Mouse (Mus musculus) lung, postnatal 0 days (tissue): ENCODE measurements at regions not wholly inside any gene's neighbourhood (a gene's known extent, or its start where the extent isn't known, plus 50 kb on each side); places are given as distances from the start of the nearest gene placed in this dataset.
A peak's percentile ranks its signal among the peaks of the same experiment; 100 is the strongest.

ENCODE experiments used
- ATAC-seq: fragments of 200-750 bp; cut with Nextera tagmentation; 2 replicates; pipeline ENCODE4 v1.8.0; 2017; ENCODE audit warnings: moderate library complexity
- DNase-seq: peaks from one replicate; pipeline ENCODE4 v3.0.0-alpha.2; 2016; ENCODE audit warnings: low spot score
- H3K27ac ChIP-seq: fragments of 300-500 bp; sonication (generic); 2 replicates; pipeline ENCODE4 v1.5.1; 2014; ENCODE audit warnings: antibody characterized with exemption, mild to moderate bottlenecking, low read length, mixed read lengths
- H3K27me3 ChIP-seq: fragments of 300-500 bp; sonication (generic); replicated peaks from 2 replicates; pipeline ENCODE4 v1.6.1; 2014; ENCODE audit warnings: low read length, mixed read lengths; ENCODE audit not compliant: insufficient read depth
- H3K36me3 ChIP-seq: fragments of 300-500 bp; sonication (generic); 2 replicates; pipeline ENCODE4 v1.6.1; 2014; ENCODE audit warnings: low read length, mixed read lengths; ENCODE audit not compliant: insufficient read depth
- H3K4me1 ChIP-seq: fragments of 300-500 bp; sonication (generic); 2 replicates; pipeline ENCODE4 v1.6.1; 2014; ENCODE audit warnings: antibody characterized with exemption, low read depth, low read length, mixed read lengths; ENCODE audit not compliant: insufficient read depth
- H3K4me2 ChIP-seq: fragments of 300-500 bp; sonication (generic); replicated peaks from 2 replicates; pipeline ENCODE4 v1.6.1; 2014; ENCODE audit warnings: low read depth, mild to moderate bottlenecking, low read length, moderate library complexity, mixed read lengths
- H3K4me3 ChIP-seq: fragments of 300-500 bp; sonication (generic); 2 replicates; pipeline ENCODE4 v1.5.1; 2014; ENCODE audit warnings: low read depth, low read length
- H3K9ac ChIP-seq: fragments of 300-500 bp; sonication (generic); replicated peaks from 2 replicates; pipeline ENCODE4 v1.6.1; 2014; ENCODE audit warnings: low read depth, mild to moderate bottlenecking
- H3K9me3 ChIP-seq: fragments of 300-500 bp; sonication (generic); 2 replicates; pipeline ENCODE4 v1.6.1; 2016; ENCODE audit warnings: low read length, mixed read lengths
- CTCF ChIP-seq: IDR thresholded peaks from 2 replicates; pipeline ENCODE4 v1.5.1; 2016; ENCODE audit warnings: antibody characterized with exemption, mild to moderate bottlenecking
- EP300 ChIP-seq: IDR thresholded peaks from 2 replicates; pipeline ENCODE4 v1.6.1; 2016; ENCODE audit warnings: antibody characterized with exemption, mild to moderate bottlenecking, control low read depth
- WGBS: fragments of 180-500 bp; shearing (Covaris S2); extraction: QIAGEN DNeasy Blood & Tissue Kit; methylation state at CpG from one replicate; pipeline ENCODE4 v1.1.7; 2014; 5-methylcytosine and 5-hydroxymethylcytosine counted together

DNA sequence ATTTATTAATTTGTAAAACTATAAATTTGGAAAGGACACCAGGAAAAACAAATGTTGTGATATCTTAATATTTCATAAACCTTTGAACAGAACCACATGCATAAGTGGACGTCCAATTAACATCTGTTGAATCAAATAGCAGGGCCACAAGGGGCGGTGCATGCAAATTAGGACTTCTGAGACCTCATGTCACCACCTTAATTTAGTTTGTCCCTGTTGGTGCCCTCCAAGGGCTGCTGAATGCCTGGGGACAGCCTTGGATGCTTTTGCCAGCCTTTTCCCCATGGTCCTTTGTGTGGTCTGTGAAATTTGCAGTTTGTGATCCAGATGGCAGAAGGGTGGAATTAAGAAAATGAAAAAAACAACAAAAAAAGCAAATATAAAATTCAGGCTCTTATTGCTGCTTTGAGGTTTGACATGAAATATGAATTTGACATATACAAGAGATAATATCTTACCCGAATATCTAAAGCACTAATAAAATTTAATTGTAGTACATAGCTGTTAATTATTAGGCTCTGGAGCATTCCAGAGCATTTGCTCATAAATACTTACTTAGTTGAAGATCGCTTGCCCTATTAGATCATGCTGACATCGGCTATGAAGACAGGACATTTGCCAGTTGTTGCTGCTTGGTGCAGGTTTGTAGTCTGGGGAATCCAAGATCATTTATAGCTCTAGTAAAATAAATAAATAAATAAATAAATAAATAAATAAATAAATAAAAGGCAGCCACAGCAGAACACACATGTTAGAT lies 114.9 kb upstream of the Nectin3 start:
- no peak overlapping the region for H3K4me3 ChIP-seq
- ATAC-seq: no peak
- H3K36me3 ChIP-seq: no peaks in the 10 kb centered on the region
- no peak overlapping the region for H3K27ac ChIP-seq
- H3K9me3 ChIP-seq: no peaks in the 10 kb centered on the region
- no peak for DNase-seq
- TF ChIP-seq CTCF (no peak), EP300 (no peak)
- H3K9ac ChIP-seq: no peak overlapping the region
- H3K4me2 ChIP-seq: no peak overlapping the region
- no peaks in the 10 kb centered on the region for H3K4me1 ChIP-seq
- 71% methylated on average over 5 of the region's 5 CpGs for WGBS
- no peaks in the 10 kb centered on the region for H3K27me3 ChIP-seq

- TF ChIP-seq CTCF: no peak
- TF ChIP-seq EP300: no peak
- DNase-seq (no peak), ATAC-seq (no peak)
- Histone ChIP-seq H3K36me3 (no peaks in the 10 kb centered on the region), H3K4me1 (no peaks in the 10 kb centered on the region), H3K27ac (no peak overlapping the region), H3K9ac (no peak overlapping the region), H3K4me2 (no peak overlapping the region), H3K9me3 (no peaks in the 10 kb centered on the region), H3K27me3 (no peaks in the 10 kb centered on the region), H3K4me3 (no peak overlapping the region)
Measured at GRCm38 (mm10) chr16:46605879-46606203, 107.5 kb upstream of the Nectin3 start.

DNA sequence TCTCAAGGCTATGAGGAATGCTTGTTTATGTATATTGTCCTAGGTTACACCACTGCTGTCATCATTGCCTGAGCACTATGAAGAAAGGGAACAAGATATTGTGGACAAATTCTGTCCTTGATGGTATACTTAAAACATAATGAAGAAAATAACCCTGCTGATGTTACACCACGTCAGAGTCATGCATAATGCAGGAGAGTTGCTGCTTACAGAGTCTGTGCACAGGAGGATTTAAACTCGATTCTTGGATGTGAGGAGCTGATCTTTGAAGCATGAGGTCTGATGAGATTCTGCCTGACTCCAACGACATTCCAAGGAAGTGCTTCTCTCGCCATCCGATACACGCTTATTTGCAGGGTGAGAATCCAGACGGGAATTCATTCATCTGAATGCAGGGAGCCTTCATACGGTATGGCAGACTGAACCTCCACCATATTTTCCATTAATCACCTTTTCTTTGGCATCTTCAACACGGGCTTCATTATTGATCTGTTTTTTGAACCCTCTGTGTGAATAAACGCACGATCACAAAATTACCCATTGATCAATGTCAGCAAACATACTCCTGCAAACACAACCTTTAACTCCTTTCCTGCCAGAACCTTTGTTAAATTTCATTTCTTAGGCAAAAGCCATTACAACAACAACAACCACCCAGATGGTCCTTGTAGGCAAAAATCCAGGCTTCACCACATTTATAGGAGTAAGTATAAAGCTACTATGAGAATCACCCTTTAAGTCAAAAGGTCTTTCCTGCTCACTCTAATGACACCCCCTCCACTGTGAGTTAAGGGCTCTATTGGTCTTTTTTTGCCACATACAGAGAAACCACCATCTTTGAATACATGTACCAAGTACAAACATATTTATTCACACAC lies 106.9 kb upstream of the Nectin3 start:
- ATAC-seq (no peak), DNase-seq (no peak)
- no peak overlapping the region for H3K4me3 ChIP-seq
- no peaks in the 10 kb centered on the region for H3K27me3 ChIP-seq
- no peak for TF ChIP-seq CTCF
- TF ChIP-seq EP300: no peak
- no peaks in the 10 kb centered on the region for H3K36me3 ChIP-seq
- H3K27ac ChIP-seq: no peak overlapping the region
- WGBS: 35% methylated on average over 11 of the region's 11 CpGs
- H3K4me2 ChIP-seq: no peak overlapping the region
- H3K4me1 ChIP-seq: no peaks in the 10 kb centered on the region
- no peak overlapping the region for H3K9ac ChIP-seq
- H3K9me3 ChIP-seq: no peaks in the 10 kb centered on the region

DNA sequence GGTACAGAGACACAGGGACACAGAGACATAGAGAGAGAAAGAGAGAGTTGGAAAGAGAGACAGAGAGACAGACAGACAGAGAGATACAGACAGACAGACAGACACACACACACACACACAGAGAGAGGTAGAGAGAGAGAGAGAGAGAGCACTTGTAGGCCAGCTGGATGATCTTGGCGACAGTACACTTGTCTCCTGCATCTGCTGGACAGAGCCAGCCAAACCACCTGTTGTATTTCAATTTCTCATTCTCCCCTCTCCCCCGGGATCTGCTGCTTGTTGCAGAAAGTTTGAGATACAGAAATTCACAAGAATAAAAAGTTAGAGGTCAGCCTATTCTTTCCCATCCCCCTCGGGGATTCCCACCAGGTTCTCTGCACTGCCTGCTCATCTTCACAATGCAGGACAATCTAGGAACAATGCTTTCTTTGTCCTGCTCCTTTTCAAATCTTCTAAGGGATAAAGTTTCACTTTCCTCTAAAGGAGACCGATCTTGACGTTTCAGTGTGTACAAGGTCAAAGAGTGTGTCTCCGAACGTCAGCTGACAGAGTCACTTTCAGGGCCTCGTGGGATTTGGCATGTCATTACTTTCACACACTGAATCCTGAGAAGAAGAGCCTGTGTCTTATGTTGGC lies 94.4 kb upstream of the Nectin3 start:
- H3K36me3 ChIP-seq: no peaks in the 10 kb centered on the region
- no peak for DNase-seq

DNA sequence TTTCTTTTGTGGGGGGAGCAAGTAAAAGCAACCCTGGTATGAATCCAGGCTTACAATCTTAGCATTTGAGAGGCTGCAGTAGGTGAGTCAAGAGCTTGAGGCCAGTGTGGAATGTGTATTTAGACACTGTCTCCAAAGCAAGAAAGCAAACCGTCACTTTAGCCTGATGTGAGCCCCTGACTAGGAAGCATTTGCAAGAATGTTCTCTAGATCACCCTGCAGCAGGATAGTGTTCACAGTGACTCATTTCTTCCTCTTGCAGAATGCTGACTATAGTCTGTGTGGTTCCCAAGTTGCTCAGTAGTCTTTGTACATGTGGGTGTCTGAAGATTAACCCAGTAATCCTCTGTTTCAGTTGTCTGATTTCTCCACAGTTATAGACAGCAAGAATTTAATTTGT lies 88.7 kb upstream of the Nectin3 start:
- no peaks in the 10 kb centered on the region for H3K9me3 ChIP-seq

More for the DNA sequence above, 94.4 kb upstream of the Nectin3 start:
- no peaks in the 10 kb centered on the region for H3K27me3 ChIP-seq
- H3K9ac ChIP-seq: no peak overlapping the region
- H3K9me3 ChIP-seq: no peaks in the 10 kb centered on the region
- H3K4me2 ChIP-seq: no peak overlapping the region
- H3K27ac ChIP-seq: no peak overlapping the region
- no peaks in the 10 kb centered on the region for H3K4me1 ChIP-seq
- no peak for ATAC-seq
- TF ChIP-seq EP300 (no peak), CTCF (no peak)
- H3K4me3 ChIP-seq: no peak overlapping the region
- WGBS: 24% methylated on average over 8 of the region's 8 CpGs

GRCm38 (mm10) chr16:46584502-46584901 lies 86.2 kb upstream of the Nectin3 start:
- Histone ChIP-seq H3K4me3 (no peak overlapping the region), H3K27me3 (no peaks in the 10 kb centered on the region), H3K9me3 (no peaks in the 10 kb centered on the region), H3K27ac (no peak overlapping the region), H3K9ac (no peak overlapping the region), H3K4me1 (no peaks in the 10 kb centered on the region), H3K4me2 (no peak overlapping the region), H3K36me3 (no peaks in the 10 kb centered on the region)
- DNase-seq: peak; percentile 5
- ATAC-seq: 0 out of 2 replicates have a peak, but pooled peaks have one; percentile 12
- no peak for TF ChIP-seq CTCF
- TF ChIP-seq EP300: no peak

More for the DNA sequence above, 88.7 kb upstream of the Nectin3 start:
- 41% methylated on average over 1 of the region's 1 CpGs for WGBS
- Histone ChIP-seq H3K9ac (no peak overlapping the region), H3K27ac (no peak overlapping the region), H3K27me3 (no peaks in the 10 kb centered on the region), H3K36me3 (no peaks in the 10 kb centered on the region), H3K4me3 (no peak overlapping the region), H3K4me2 (no peak overlapping the region), H3K4me1 (no peaks in the 10 kb centered on the region)
- no peak for TF ChIP-seq EP300
- TF ChIP-seq CTCF: no peak
- no peak for DNase-seq
- ATAC-seq: no peak
